Comparison of ENCODE assay signal across 19 mouse cellular contexts in genomic region chr2:167722538-167722937, GRCm38 (mm10).
"Had no signal": no experiment of that assay in that cellular context is flagged by ENCODE, and none has a peak within 500 bp of the region (broad histone marks: within the 10 kb centered on the region; RNA-seq: fewer than 3 reads in every experiment).

No protein-coding gene starts in this region.

- H3K4me3 ChIP-seq: kidney, embryonic 15.5 days; layer of hippocampus, adult 2 months; liver, embryonic 12.5 days; liver, embryonic 15.5 days; midbrain, embryonic 12.5 days; midbrain, embryonic 15.5 days; neural tube, embryonic 12.5 days; neural tube, embryonic 15.5 days had no signal

- DNase-seq: kidney, adult 11 months; kidney, adult 8-10 months; kidney, postnatal 10 days; layer of hippocampus, adult 9-11 months; lung, adult 2 months; lung, postnatal 14 days; lung, postnatal 4 days; right cerebral cortex, adult 18-20 months; right cerebral cortex, postnatal 14 days; right cerebral cortex, postnatal 4 days; thymus, postnatal 25 days had no signal

- H3K36me3 ChIP-seq: kidney, embryonic 15.5 days; liver, embryonic 12.5 days; liver, embryonic 15.5 days; midbrain, embryonic 12.5 days; midbrain, embryonic 15.5 days; neural tube, embryonic 12.5 days; neural tube, embryonic 15.5 days had no signal

- H3K4me1 ChIP-seq: liver, embryonic 15.5 days; midbrain, embryonic 12.5 days; midbrain, embryonic 15.5 days had no signal

- H3K27me3 ChIP-seq: kidney, embryonic 15.5 days; liver, embryonic 15.5 days; midbrain, embryonic 12.5 days; midbrain, embryonic 15.5 days; neural tube, embryonic 12.5 days; neural tube, embryonic 15.5 days had no signal

- H3K27ac ChIP-seq: kidney, embryonic 15.5 days; layer of hippocampus, adult 2 months; liver, embryonic 12.5 days; liver, embryonic 15.5 days; midbrain, embryonic 12.5 days; midbrain, embryonic 15.5 days; neural tube, embryonic 12.5 days; neural tube, embryonic 15.5 days had no signal
